Mouse (Mus musculus) cortical plate, adult 2 months (tissue): Measurements from ENCODE around the gene Mttp.

Source experiments
- CTCF ChIP-seq: fragments of 200-500 bp; IDR thresholded peaks from 2 replicates; pipeline ENCODE4 v1.5.1; 2011; ENCODE audit warnings: mild to moderate bottlenecking, control low read depth, low read length; ENCODE audit not compliant: insufficient read depth; ENCODE audit errors: extremely low read depth
- POLR2A ChIP-seq: fragments of 200-500 bp; IDR thresholded peaks from 2 replicates; pipeline ENCODE4 v1.6.1; 2011; ENCODE audit warnings: mild to moderate bottlenecking, low read length, control low read depth; ENCODE audit not compliant: insufficient read depth; ENCODE audit errors: extremely low read depth

GRCm38 (mm10) chr3:138049555-138049954, 95.2 kb downstream of the Mttp start:
- no peak for TF ChIP-seq CTCF
- no peak for TF ChIP-seq POLR2A
